Mouse (Mus musculus): ENCODE measurements around the gene Bhmt2. TPM values are rescaled to one million over a fixed set of nuclear protein-coding genes. Genes with fewer than 3 reads are reported as not detected.

The Bhmt2 gene
- polyA plus RNA-seq, 1 experiment from 2014 or later: not detected

GRCm38 (mm10) chr13:93673296-93673695 lies 806 bp downstream of the Bhmt2 start:
- H3K9ac ChIP-seq (ENCODE audit: low read depth, low read length): no peak overlapping the region
- H3K4me1 ChIP-seq (replicated peaks; ENCODE audit: control insufficient read depth, insufficient read depth, low read length): 0 out of 2 replicates have a peak, but pooled peaks cover 3% of the 10 kb centered on the region
- DNase-seq (ENCODE audit: low spot score): no peak
- no peak overlapping the region for H3K27ac ChIP-seq (ENCODE audit: low read depth, low read length)
- no peak for ATAC-seq (ENCODE audit: low FRiP score)
- no peaks in the 10 kb centered on the region for H3K9me3 ChIP-seq (ENCODE audit: control insufficient read depth, low read length)
- peaks cover 10% of the 10 kb centered on the region for H3K27me3 ChIP-seq (ENCODE audit: control insufficient read depth, insufficient read depth, low read length)
- WGBS: 71% methylated on average over 2 of the region's 2 CpGs
- no peak overlapping the region for H3K4me2 ChIP-seq (replicated peaks; ENCODE audit: low read depth, low read length)
- H3K36me3 ChIP-seq (ENCODE audit: control insufficient read depth, insufficient read depth, low read length): no peaks in the 10 kb centered on the region
- no peak overlapping the region for H3K4me3 ChIP-seq (ENCODE audit: low read depth, low read length)

DNA sequence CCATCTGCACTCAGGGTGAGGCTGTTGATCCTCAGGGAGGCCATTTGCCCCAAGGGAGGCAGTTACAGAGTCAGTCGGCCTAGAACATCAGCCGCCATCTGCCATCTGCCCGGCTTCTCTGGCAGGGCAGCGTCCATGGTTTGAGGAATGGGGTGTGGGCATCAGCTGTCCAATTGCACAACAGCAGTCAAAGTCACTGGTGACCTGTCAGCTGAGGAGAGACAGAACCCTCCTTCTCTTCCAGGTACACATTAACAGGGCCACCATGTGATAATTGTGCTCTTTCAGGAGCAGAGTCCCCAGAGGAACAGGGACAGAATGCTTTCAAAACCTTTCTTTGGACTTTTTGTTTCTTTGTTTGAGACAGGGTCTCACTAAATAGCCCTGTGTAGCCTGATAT lies 1.7 kb downstream of the Bhmt2 start:
- Histone ChIP-seq H3K36me3 (ENCODE audit: control insufficient read depth, insufficient read depth, low read length) (no peaks in the 10 kb centered on the region), H3K9ac (ENCODE audit: low read depth, low read length) (no peak overlapping the region), H3K4me3 (ENCODE audit: low read depth, low read length) (no peak overlapping the region), H3K9me3 (ENCODE audit: control insufficient read depth, low read length) (no peaks in the 10 kb centered on the region), H3K4me2 (replicated peaks; ENCODE audit: low read depth, low read length) (no peak overlapping the region), H3K27me3 (ENCODE audit: control insufficient read depth, insufficient read depth, low read length) (peaks cover 10% of the 10 kb centered on the region), H3K4me1 (replicated peaks; ENCODE audit: control insufficient read depth, insufficient read depth, low read length) (0 out of 2 replicates have a peak, but pooled peaks cover 3% of the 10 kb centered on the region), H3K27ac (ENCODE audit: low read depth, low read length) (no peak overlapping the region)
- ATAC-seq (ENCODE audit: low FRiP score) (no peak), DNase-seq (ENCODE audit: low spot score) (no peak)
- WGBS: 77% methylated on average over 4 of the region's 4 CpGs

DNA sequence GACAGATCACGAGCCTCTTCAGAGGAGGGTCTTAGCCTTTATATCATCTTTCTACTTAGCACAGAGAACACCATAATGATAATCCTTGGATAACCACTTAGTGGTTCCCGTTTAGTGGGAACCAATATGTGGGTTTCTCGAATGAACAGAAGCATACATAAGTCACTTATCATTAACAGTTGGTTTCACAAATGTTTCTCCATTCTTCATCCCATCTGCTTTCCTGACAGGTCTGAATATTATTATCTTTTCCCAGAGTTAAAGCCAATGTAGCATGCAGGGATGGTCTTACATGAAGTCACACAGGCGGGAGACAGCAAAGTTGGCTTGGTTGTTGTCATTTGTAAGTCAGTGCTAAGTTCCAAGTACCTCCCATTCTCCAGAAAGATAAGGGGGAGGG lies 6.5 kb downstream of the Bhmt2 start:
- Histone ChIP-seq H3K9me3 (ENCODE audit: control insufficient read depth, low read length) (no peaks in the 10 kb centered on the region), H3K27me3 (ENCODE audit: control insufficient read depth, insufficient read depth, low read length) (no peaks in the 10 kb centered on the region), H3K9ac (ENCODE audit: low read depth, low read length) (no peak overlapping the region), H3K4me1 (replicated peaks; ENCODE audit: control insufficient read depth, insufficient read depth, low read length) (no peaks in the 10 kb centered on the region), H3K4me2 (replicated peaks; ENCODE audit: low read depth, low read length) (no peak overlapping the region), H3K4me3 (ENCODE audit: low read depth, low read length) (no peak overlapping the region), H3K27ac (ENCODE audit: low read depth, low read length) (no peak overlapping the region), H3K36me3 (ENCODE audit: control insufficient read depth, insufficient read depth, low read length) (no peaks in the 10 kb centered on the region)
- ATAC-seq (ENCODE audit: low FRiP score) (no peak), DNase-seq (ENCODE audit: low spot score) (no peak)
- WGBS: 87% methylated on average over 4 of the region's 4 CpGs

DNA sequence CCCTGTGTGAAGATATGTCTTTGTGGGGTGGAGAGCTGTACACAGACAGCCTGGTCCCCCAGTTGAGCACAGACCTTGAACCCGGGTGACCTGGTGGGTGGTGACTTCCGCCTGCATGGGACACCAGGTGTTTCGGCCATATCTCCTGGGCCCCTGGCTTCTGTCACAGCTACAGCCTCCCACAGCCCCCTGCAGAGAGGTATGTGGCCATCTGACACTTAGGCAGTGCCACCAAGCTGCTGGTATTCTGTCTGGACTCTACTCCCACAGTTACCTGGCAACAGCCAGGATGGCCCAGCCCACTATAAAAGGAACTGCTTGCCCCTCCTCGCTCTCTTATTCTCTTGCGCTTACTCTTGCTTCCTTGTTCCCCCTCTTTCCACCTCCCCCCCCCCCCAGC lies 16.2 kb downstream of the Bhmt2 start:
- WGBS: 76% methylated on average over 5 of the region's 5 CpGs
- H3K27ac ChIP-seq (ENCODE audit: low read depth, low read length): no peak overlapping the region
- H3K4me1 ChIP-seq (replicated peaks; ENCODE audit: control insufficient read depth, insufficient read depth, low read length): no peaks in the 10 kb centered on the region
- no peak for DNase-seq (ENCODE audit: low spot score)
- no peak overlapping the region for H3K4me3 ChIP-seq (ENCODE audit: low read depth, low read length)
- H3K9ac ChIP-seq (ENCODE audit: low read depth, low read length): no peak overlapping the region
- H3K9me3 ChIP-seq (ENCODE audit: control insufficient read depth, low read length): no peaks in the 10 kb centered on the region
- no peak overlapping the region for H3K4me2 ChIP-seq (replicated peaks; ENCODE audit: low read depth, low read length)
- no peaks in the 10 kb centered on the region for H3K36me3 ChIP-seq (ENCODE audit: control insufficient read depth, insufficient read depth, low read length)
- no peaks in the 10 kb centered on the region for H3K27me3 ChIP-seq (ENCODE audit: control insufficient read depth, insufficient read depth, low read length)
- no peak for ATAC-seq (ENCODE audit: low FRiP score)

GRCm38 (mm10) chr13:93653382-93653781 lies 20.7 kb downstream of the Bhmt2 start:
- Histone ChIP-seq H3K36me3 (ENCODE audit: control insufficient read depth, insufficient read depth, low read length) (no peaks in the 10 kb centered on the region), H3K27me3 (ENCODE audit: control insufficient read depth, insufficient read depth, low read length) (no peaks in the 10 kb centered on the region), H3K4me2 (replicated peaks; ENCODE audit: low read depth, low read length) (no peak overlapping the region), H3K27ac (ENCODE audit: low read depth, low read length) (no peak overlapping the region), H3K4me3 (ENCODE audit: low read depth, low read length) (no peak overlapping the region), H3K9me3 (ENCODE audit: control insufficient read depth, low read length) (no peaks in the 10 kb centered on the region), H3K4me1 (replicated peaks; ENCODE audit: control insufficient read depth, insufficient read depth, low read length) (no peaks in the 10 kb centered on the region), H3K9ac (ENCODE audit: low read depth, low read length) (no peak overlapping the region)
- 89% methylated on average over 6 of the region's 6 CpGs for WGBS
- ATAC-seq (ENCODE audit: low FRiP score): no peak
- DNase-seq (ENCODE audit: low spot score): no peak

DNA sequence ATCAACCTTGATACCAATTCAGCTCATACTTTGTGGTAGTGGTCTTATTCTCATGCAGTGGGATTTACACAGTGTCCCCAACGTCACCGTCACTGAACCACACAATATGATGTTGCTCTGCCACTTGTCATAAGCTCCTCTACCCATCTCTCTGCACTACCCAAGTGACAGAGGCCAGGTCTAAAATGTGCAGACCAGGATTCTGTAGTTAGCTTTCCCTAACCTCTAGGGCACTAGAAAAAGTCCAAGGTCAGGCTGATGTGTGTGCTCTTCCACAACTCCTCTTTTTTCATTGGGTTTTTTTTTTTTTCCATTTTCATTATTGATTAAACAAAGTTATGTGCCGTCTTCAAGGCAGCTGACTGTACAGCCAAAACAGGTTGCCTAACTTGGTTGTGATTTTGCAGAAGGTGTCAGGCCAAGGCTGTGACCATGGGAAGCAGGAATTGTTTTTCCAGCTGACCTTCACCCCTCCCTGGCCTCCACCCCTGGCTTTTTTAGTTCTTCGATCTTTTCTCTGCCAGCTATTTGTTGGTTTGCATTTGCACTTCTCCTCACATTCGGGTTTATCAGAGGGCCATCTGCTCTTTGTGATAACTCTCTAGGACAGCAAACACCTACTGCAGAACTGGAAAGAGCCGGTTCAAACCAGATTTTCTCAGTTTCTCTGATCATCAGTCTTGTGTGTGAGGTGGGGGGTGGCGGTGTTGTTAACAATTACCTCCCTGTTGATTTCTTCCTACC lies 25.5 kb downstream of the Bhmt2 start:
- no peaks in the 10 kb centered on the region for H3K36me3 ChIP-seq (ENCODE audit: control insufficient read depth, insufficient read depth, low read length)
- no peaks in the 10 kb centered on the region for H3K9me3 ChIP-seq (ENCODE audit: control insufficient read depth, low read length)
- no peak overlapping the region for H3K4me3 ChIP-seq (ENCODE audit: low read depth, low read length)
- no peaks in the 10 kb centered on the region for H3K4me1 ChIP-seq (replicated peaks; ENCODE audit: control insufficient read depth, insufficient read depth, low read length)
- DNase-seq (ENCODE audit: low spot score): no peak
- ATAC-seq (ENCODE audit: low FRiP score): no peak
- no peak overlapping the region for H3K4me2 ChIP-seq (replicated peaks; ENCODE audit: low read depth, low read length)
- H3K9ac ChIP-seq (ENCODE audit: low read depth, low read length): no peak overlapping the region
- H3K27me3 ChIP-seq (ENCODE audit: control insufficient read depth, insufficient read depth, low read length): no peaks in the 10 kb centered on the region
- 77% methylated on average over 7 of the region's 7 CpGs for WGBS
- no peak overlapping the region for H3K27ac ChIP-seq (ENCODE audit: low read depth, low read length)

DNA sequence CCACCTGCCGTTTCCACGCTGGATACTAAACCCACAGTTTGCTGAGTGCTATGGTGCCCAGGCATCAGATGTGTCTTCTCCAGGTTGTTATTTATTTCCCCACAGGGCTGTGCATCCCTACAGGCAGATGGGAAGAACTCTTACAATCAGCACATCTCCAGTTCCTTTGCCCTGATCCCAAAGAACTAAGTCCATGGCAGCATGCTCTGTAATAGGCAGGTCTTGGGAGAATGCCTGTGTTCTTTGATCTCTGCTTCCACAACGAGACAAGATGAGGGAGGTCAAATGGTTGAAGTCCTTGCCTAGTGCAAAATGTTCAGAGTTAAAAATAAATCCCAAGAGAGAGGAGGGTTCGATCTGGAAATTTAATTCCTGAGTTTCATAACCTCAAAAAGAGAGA lies 34.5 kb downstream of the Bhmt2 start:
- no peak overlapping the region for H3K4me3 ChIP-seq (ENCODE audit: low read depth, low read length)
- no peaks in the 10 kb centered on the region for H3K9me3 ChIP-seq (ENCODE audit: control insufficient read depth, low read length)
- H3K4me2 ChIP-seq (replicated peaks; ENCODE audit: low read depth, low read length): no peak overlapping the region
- H3K4me1 ChIP-seq (replicated peaks; ENCODE audit: control insufficient read depth, insufficient read depth, low read length): no peaks in the 10 kb centered on the region
- no peaks in the 10 kb centered on the region for H3K36me3 ChIP-seq (ENCODE audit: control insufficient read depth, insufficient read depth, low read length)
- DNase-seq (ENCODE audit: low spot score): no peak
- no peak overlapping the region for H3K27ac ChIP-seq (ENCODE audit: low read depth, low read length)
- WGBS: 66% methylated on average over 4 of the region's 4 CpGs
- H3K27me3 ChIP-seq (ENCODE audit: control insufficient read depth, insufficient read depth, low read length): no peaks in the 10 kb centered on the region
- H3K9ac ChIP-seq (ENCODE audit: low read depth, low read length): no peak overlapping the region
- no peak for ATAC-seq (ENCODE audit: low FRiP score)

GRCm38 (mm10) chr13:93637282-93638245 lies 36.5 kb downstream of the Bhmt2 start, which contains the start of gene Bhmt:
Bhmt (minus strand) TSS chr13:93637961.
- ATAC-seq (ENCODE audit: low FRiP score): no peak
- H3K9ac ChIP-seq (ENCODE audit: low read depth, low read length): no peak within 1 kb of the TSS

More at GRCm38 (mm10) chr13:93637282-93638245, 36.5 kb downstream of the Bhmt2 start, which contains the start of gene Bhmt:
- no peak for DNase-seq (ENCODE audit: low spot score)
- Histone ChIP-seq H3K27me3 (ENCODE audit: control insufficient read depth, insufficient read depth, low read length) (no peaks in the 10 kb centered on the region), H3K4me2 (replicated peaks; ENCODE audit: low read depth, low read length) (no peak within 1 kb of the TSS), H3K27ac (ENCODE audit: low read depth, low read length) (no peak within 1 kb of the TSS), H3K36me3 (ENCODE audit: control insufficient read depth, insufficient read depth, low read length) (no peaks in the 10 kb centered on the region), H3K4me3 (ENCODE audit: low read depth, low read length) (no peak within 1 kb of the TSS), H3K4me1 (replicated peaks; ENCODE audit: control insufficient read depth, insufficient read depth, low read length) (no peaks in the 10 kb centered on the region), H3K9me3 (ENCODE audit: control insufficient read depth, low read length) (no peaks in the 10 kb centered on the region)
- 79% methylated on average over 19 of the region's 19 CpGs for WGBS

All from hindbrain, embryonic 11.5 days (tissue).